Mouse (Mus musculus) brain, embryonic 14.5 days (tissue): Measurements from ENCODE around the gene Nosip.
A peak's percentile ranks its signal among the peaks of the same experiment; 100 is the strongest.

ENCODE experiments used
- CTCF ChIP-seq: fragments of 200-500 bp; IDR thresholded peaks from 2 replicates; pipeline ENCODE4 v1.5.1; 2012; ENCODE audit warnings: inconsistent platforms, mild to moderate bottlenecking, moderate library complexity, borderline replicate concordance; ENCODE audit not compliant: insufficient read depth, insufficient read length; ENCODE audit errors: extremely low read depth
- POLR2A ChIP-seq: fragments of 200-500 bp; IDR thresholded peaks from 2 replicates; pipeline ENCODE4 v1.6.1; 2012; ENCODE audit warnings: mild to moderate bottlenecking, inconsistent platforms, borderline replicate concordance; ENCODE audit not compliant: poor library complexity, insufficient read depth, insufficient read length, severe bottlenecking; ENCODE audit errors: extremely low read depth

- TF ChIP-seq CTCF (no peak), POLR2A (peak; percentile 66)
Measured at GRCm38 (mm10) chr7:45015957-45016612, 46.1 kb upstream of the Nosip start, which contains the start of gene Scaf1.
